Mouse (Mus musculus) testis, adult 2 months (tissue): ENCODE data around the gene Wdr59.

ENCODE experiments used
- CTCF ChIP-seq: fragments of 200-500 bp; IDR thresholded peaks from 2 replicates; pipeline ENCODE4 v1.5.1; 2012; ENCODE audit warnings: low read depth, mild to moderate bottlenecking, inconsistent platforms, low read length, moderate library complexity; ENCODE audit not compliant: control insufficient read depth, insufficient read depth, insufficient replicate concordance
- POLR2A ChIP-seq: fragments of 200-500 bp; IDR thresholded peaks from 2 replicates; pipeline ENCODE4 v1.6.1; 2012; ENCODE audit warnings: low read depth, mild to moderate bottlenecking, inconsistent platforms, low read length, moderate library complexity; ENCODE audit not compliant: control insufficient read depth

- TF ChIP-seq POLR2A (no peak), CTCF (no peak)
These were observed 39.9 kb upstream of the Wdr59 start for GRCm38 (mm10) chr8:111561824-111562223.
